In the genomic region with DNA sequence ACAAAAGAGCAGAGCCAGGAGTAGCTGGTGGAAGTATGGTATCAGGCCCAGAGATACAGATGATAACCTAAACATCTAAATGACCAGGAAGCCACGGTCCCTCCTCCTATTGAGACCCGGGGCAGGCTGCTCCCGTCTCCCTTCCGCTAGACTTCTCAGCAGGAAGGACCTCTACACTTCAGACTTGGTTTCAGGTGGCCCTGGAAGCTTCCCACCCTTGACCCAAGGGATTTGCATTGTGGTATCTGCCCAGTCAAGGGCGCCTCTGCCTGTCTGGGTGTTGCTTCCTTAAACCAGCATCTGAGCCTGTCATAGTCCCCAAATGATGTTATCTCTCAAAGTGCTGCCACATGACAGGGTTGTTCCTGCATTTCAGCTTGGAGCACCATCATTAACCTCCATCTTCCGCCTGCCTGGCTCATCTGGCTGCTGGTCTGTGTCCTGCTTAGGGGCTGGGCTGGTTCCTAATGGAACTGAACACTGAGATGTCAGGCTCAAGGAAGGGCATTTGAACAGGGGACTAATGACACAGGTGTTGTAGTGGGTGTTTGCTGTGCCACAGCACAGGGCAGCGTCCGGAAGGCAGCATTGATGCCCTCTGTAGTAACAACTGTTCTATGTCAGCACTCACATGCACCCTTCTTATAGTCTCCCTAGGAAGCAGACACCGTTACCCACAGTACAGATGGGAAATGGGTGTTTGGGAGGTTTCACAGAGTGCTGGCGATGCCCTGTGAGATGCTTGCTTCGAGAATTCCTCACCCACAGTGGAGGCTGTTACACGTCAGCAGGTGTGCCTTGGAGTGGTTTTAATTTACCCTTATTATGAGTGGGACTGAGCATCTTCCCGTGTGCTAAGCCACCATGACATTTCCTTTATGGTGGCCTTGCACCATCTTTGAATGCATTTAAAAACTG, we compare ENCODE assay signal across 26 mouse cellular contexts.
DNase-seq lines count a peak whose midpoint lies in the region; ATAC-seq and TF ChIP-seq lines count a peak whose summit lies in the region.
"Had no signal": no experiment of that assay in that cellular context is flagged by ENCODE, and none has a peak within 500 bp of the region (broad histone marks: within the 10 kb centered on the region; RNA-seq: fewer than 3 reads in every experiment).

No protein-coding gene starts in this region.

- DNase-seq in lung, adult 2 months, result no peak
- peak; percentile 59 for DNase-seq in brain, adult 2 months (ENCODE audit: low read depth, low spot score)
- peak; percentile 14 for DNase-seq in lung, postnatal 25 days (ENCODE audit: low spot score)
- DNase-seq in adrenal gland, postnatal 25 days, result no peak
- DNase-seq: adrenal gland, adult 2 months; adrenal gland, postnatal 36 days; B cell, adult 2 months; cerebellum, adult 11-12 months; cerebellum, adult 9-10 months; cerebellum, postnatal 36 days; heart, adult 2 months; heart, postnatal 14 days had no signal

- H3K9ac ChIP-seq in lung, embryonic 16.5 days (ENCODE audit: low read length), result no peak overlapping the region
- no peak overlapping the region for H3K9ac ChIP-seq in kidney, embryonic 16.5 days (replicated peaks; ENCODE audit: low read length)
- H3K9ac ChIP-seq in hindbrain, embryonic 12.5 days, result no peak overlapping the region
- H3K9ac ChIP-seq: embryonic facial prominence, embryonic 13.5 days; forebrain, embryonic 12.5 days; heart, embryonic 15.5 days; hindbrain, embryonic 15.5 days had no signal

- H3K4me1 ChIP-seq in lung, embryonic 16.5 days (replicated peaks; ENCODE audit: control insufficient read depth, insufficient read depth, low read length), result no peaks in the 10 kb centered on the region
- H3K4me1 ChIP-seq in lung, adult 2 months (ENCODE audit: control insufficient read depth, insufficient read depth, low read length), result peaks cover 2% of the 10 kb centered on the region; the same call in 1 of the 2 replicates
- H3K4me1 ChIP-seq in kidney, embryonic 16.5 days (ENCODE audit: insufficient read depth, low read length), result no peaks in the 10 kb centered on the region
- H3K4me1 ChIP-seq in hindbrain, embryonic 12.5 days, result no peaks in the 10 kb centered on the region
- H3K4me1 ChIP-seq: embryonic facial prominence, embryonic 13.5 days; forebrain, embryonic 12.5 days; heart, embryonic 15.5 days; hindbrain, embryonic 15.5 days had no signal

- ATAC-seq in lung, embryonic 16.5 days (ENCODE audit: low read depth), result 0 out of 2 replicates have a peak, but pooled peaks have one; percentile 44
- no peak for ATAC-seq in kidney, embryonic 16.5 days (ENCODE audit: low FRiP score, low TSS enrichment)
- ATAC-seq in hindbrain, embryonic 12.5 days (ENCODE audit: low FRiP score), result no peak
- ATAC-seq: activated CD4-positive, CD25-positive, alpha-beta regulatory T cell, adult 4 months; CD4-positive, CD25-positive, alpha-beta regulatory T cell, adult 4 months; forebrain, embryonic 16.5 days; intestine, embryonic 16.5 days; Patski had no signal

- no peaks in the 10 kb centered on the region for H3K9me3 ChIP-seq in lung, embryonic 16.5 days (ENCODE audit: control insufficient read depth, low read length)
- H3K9me3 ChIP-seq in kidney, embryonic 16.5 days (ENCODE audit: low read length), result no peaks in the 10 kb centered on the region
- no peaks in the 10 kb centered on the region for H3K9me3 ChIP-seq in hindbrain, embryonic 12.5 days (replicated peaks)
- H3K9me3 ChIP-seq: embryonic facial prominence, embryonic 13.5 days; forebrain, embryonic 12.5 days; heart, embryonic 15.5 days; hindbrain, embryonic 10.5 days; hindbrain, embryonic 15.5 days had no signal

- H3K36me3 ChIP-seq in lung, embryonic 16.5 days (ENCODE audit: control insufficient read depth, insufficient read depth, low read length), result no peaks in the 10 kb centered on the region
- no peaks in the 10 kb centered on the region for H3K36me3 ChIP-seq in kidney, embryonic 16.5 days (ENCODE audit: insufficient read depth, low read length)
- no peaks in the 10 kb centered on the region for H3K36me3 ChIP-seq in hindbrain, embryonic 12.5 days
- H3K36me3 ChIP-seq: embryonic facial prominence, embryonic 13.5 days; forebrain, embryonic 12.5 days; heart, embryonic 15.5 days; hindbrain, embryonic 10.5 days; hindbrain, embryonic 15.5 days had no signal

- H3K4me2 ChIP-seq in lung, embryonic 16.5 days (ENCODE audit: low read depth, low read length), result no peak overlapping the region
- H3K4me2 ChIP-seq in kidney, embryonic 16.5 days (replicated peaks; ENCODE audit: low read depth, low read length), result no peak overlapping the region
- H3K4me2 ChIP-seq in hindbrain, embryonic 12.5 days (replicated peaks), result no peak overlapping the region
- H3K4me2 ChIP-seq: embryonic facial prominence, embryonic 13.5 days; forebrain, embryonic 12.5 days; heart, embryonic 11.5 days; heart, embryonic 15.5 days; hindbrain, embryonic 15.5 days had no signal

- no peak overlapping the region for H3K4me3 ChIP-seq in lung, embryonic 16.5 days (ENCODE audit: low read length)
- no peak overlapping the region for H3K4me3 ChIP-seq in lung, adult 2 months (replicated peaks; ENCODE audit: extremely low read depth, low read depth, low read length)
- no peak overlapping the region for H3K4me3 ChIP-seq in kidney, embryonic 16.5 days (ENCODE audit: low read length)
- H3K4me3 ChIP-seq in hindbrain, embryonic 12.5 days, result no peak overlapping the region
- H3K4me3 ChIP-seq: embryonic facial prominence, embryonic 13.5 days; forebrain, embryonic 12.5 days; heart, adult 2 months; heart, embryonic 15.5 days; hindbrain, embryonic 10.5 days; hindbrain, embryonic 15.5 days had no signal

- no peak overlapping the region for H3K27ac ChIP-seq in lung, embryonic 16.5 days (ENCODE audit: low read length)
- no peak overlapping the region for H3K27ac ChIP-seq in kidney, embryonic 16.5 days (ENCODE audit: low read length)
- H3K27ac ChIP-seq in hindbrain, embryonic 12.5 days, result no peak overlapping the region
- H3K27ac ChIP-seq: embryonic facial prominence, embryonic 13.5 days; forebrain, embryonic 12.5 days; heart, adult 2 months; heart, embryonic 15.5 days; hindbrain, embryonic 10.5 days; hindbrain, embryonic 15.5 days had no signal

- WGBS in lung, embryonic 16.5 days, result 65% methylated on average over 13 of the region's 13 CpGs
- 61% methylated on average over 13 of the region's 13 CpGs for WGBS in lung, adult 2 months
- WGBS in kidney, embryonic 16.5 days, result 79% methylated on average over 13 of the region's 13 CpGs
- 81% methylated on average over 13 of the region's 13 CpGs for WGBS in hindbrain, embryonic 12.5 days

- H3K27me3 ChIP-seq in lung, embryonic 16.5 days (ENCODE audit: control insufficient read depth, insufficient read depth, low read depth, low read length), result no peaks in the 10 kb centered on the region
- H3K27me3 ChIP-seq in kidney, embryonic 16.5 days (ENCODE audit: insufficient read depth, low read length), result no peaks in the 10 kb centered on the region
- no peaks in the 10 kb centered on the region for H3K27me3 ChIP-seq in hindbrain, embryonic 12.5 days
- H3K27me3 ChIP-seq: embryonic facial prominence, embryonic 13.5 days; forebrain, embryonic 12.5 days; heart, embryonic 15.5 days; hindbrain, embryonic 15.5 days; Patski had no signal

- TF ChIP-seq POLR2A in lung, adult 2 months (IDR thresholded peaks at IDR 0.05; ENCODE audit: borderline replicate concordance, extremely low read depth, low read depth, low read length), result no peak

- TF ChIP-seq CTCF in lung, adult 2 months (IDR thresholded peaks at IDR 0.05; ENCODE audit: insufficient read depth, low read length), result no peak

Comparison
In these comparisons a context has a peak if more than half of its experiments do, and no peak if none do; other contexts are left out.
1. DNase-seq: peak in brain, adult 2 months (single experiment) and lung, postnatal 25 days (single experiment); none in lung, adult 2 months (single experiment) and adrenal gland, postnatal 25 days (single experiment).